Mouse (Mus musculus) spleen, adult 2 months (tissue): ENCODE results near the gene Lypla2. TPM values are rescaled to one million over a fixed set of nuclear protein-coding genes. Genes with fewer than 3 reads are reported as not detected.

Source experiments
- DNase-seq, 2 experiments: peaks; one replicate each; pipeline versions ENCODE4 v3.0.0 to v3.0.0-alpha.2; 2012 to 2021; ENCODE audit warnings: low spot score in 2 of 2, low read depth in 1 of 2
- H3K27ac ChIP-seq: fragments of 200-500 bp; 2 replicates; pipeline ENCODE4 v1.5.1; 2012; ENCODE audit warnings: low read length, inconsistent platforms; ENCODE audit not compliant: insufficient read depth
- H3K27me3 ChIP-seq: fragments of 200-500 bp; 2 replicates; pipeline ENCODE4 v1.6.1; 2012; ENCODE audit warnings: mild to moderate bottlenecking, moderate library complexity, low read length, inconsistent platforms; ENCODE audit not compliant: control insufficient read depth, insufficient read depth
- H3K36me3 ChIP-seq: fragments of 200-500 bp; 2 replicates; pipeline ENCODE4 v1.6.1; 2012; ENCODE audit warnings: mild to moderate bottlenecking, low read length, inconsistent platforms; ENCODE audit not compliant: control insufficient read depth, insufficient read depth
- H3K4me1 ChIP-seq: fragments of 200-500 bp; 2 replicates; pipeline ENCODE4 v1.6.1; 2011; ENCODE audit warnings: inconsistent platforms; ENCODE audit not compliant: control insufficient read depth, insufficient read depth, insufficient read length
- H3K4me3 ChIP-seq: fragments of 200-500 bp; 2 replicates; pipeline ENCODE4 v1.5.1; 2011; ENCODE audit warnings: mild to moderate bottlenecking, inconsistent platforms; ENCODE audit not compliant: insufficient read depth, insufficient read length; ENCODE audit errors: extremely low read depth
- CTCF ChIP-seq: fragments of 200-500 bp; IDR thresholded peaks from 2 replicates; pipeline ENCODE4 v1.5.1; 2011; ENCODE audit warnings: mild to moderate bottlenecking, inconsistent platforms; ENCODE audit not compliant: insufficient read depth, insufficient read length, insufficient replicate concordance; ENCODE audit errors: extremely low read depth
- POLR2A ChIP-seq: fragments of 200-500 bp; IDR thresholded peaks from 2 replicates; pipeline ENCODE4 v1.6.1; 2011; ENCODE audit warnings: low read depth, low read length, inconsistent platforms
- WGBS: fragments of 180-500 bp; shearing (Covaris S2); methylation state at CpG from one replicate; pipeline ENCODE4 v1.1.7; 2018; 5-methylcytosine and 5-hydroxymethylcytosine counted together
- polyA plus RNA-seq: library from polyadenylated mRNA; depleted of rRNA; stranded (reverse); fragments of >200 nt; gene quantifications from 2 replicates; pipeline ENCODE4 v1.2.3, GENCODE M21; 2012; rRNA removed

Gene Lypla2
- 115 and 178 TPM in 2 replicates for polyA plus RNA-seq

- DNase-seq = peak in 1 of 2 experiments; percentile 79
- Histone ChIP-seq H3K27ac (peak within 1 kb of the TSS; percentile 71), H3K36me3 (peaks cover 35% of the 10 kb centered on the region), H3K4me3 (peak within 1 kb of the TSS; percentile 85), H3K4me1 (peaks cover 8% of the 10 kb centered on the region; the same call in 1 of the 2 replicates), H3K27me3 (no peaks in the 10 kb centered on the region)
- TF ChIP-seq POLR2A (no peak; the same call in 1 of the 2 replicates), CTCF (no peak)
- WGBS = 2% methylated on average over 19 of the region's 19 CpGs
Measured at GRCm38 (mm10) chr4:135972556-135972906, at the start of gene Lypla2. Gene Lypla2, minus strand, starts transcription at chr4:135972626.

GRCm38 (mm10) chr4:136021549-136022047 is 49.2 kb upstream of the Lypla2 start, which contains the start of gene Eloa:
Gene Eloa, minus strand, starts transcription at chr4:136021763.
- H3K4me3 ChIP-seq = peak within 1 kb of the TSS; percentile 80
- WGBS = under 1% methylated on average over 48 of the region's 48 CpGs
- H3K4me1 ChIP-seq = peaks cover 4% of the 10 kb centered on the region; the same call in 1 of the 2 replicates
- peak within 1 kb of the TSS; percentile 60 for H3K27ac ChIP-seq
- no peaks in the 10 kb centered on the region for H3K27me3 ChIP-seq
- H3K36me3 ChIP-seq = no peaks in the 10 kb centered on the region
- no peak for TF ChIP-seq CTCF
- peak; percentile 86 for TF ChIP-seq POLR2A
- peak; percentile 98 to 100 for DNase-seq

GRCm38 (mm10) chr4:136020743-136021548 is 48.5 kb upstream of the Lypla2 start:
- DNase-seq = peak in 1 of 2 experiments; percentile 24
- no peak for TF ChIP-seq CTCF
- TF ChIP-seq POLR2A = no peak
- Histone ChIP-seq H3K27me3 (no peaks in the 10 kb centered on the region), H3K36me3 (no peaks in the 10 kb centered on the region), H3K4me3 (peak overlapping the region; percentile 80), H3K27ac (peak overlapping the region; percentile 60), H3K4me1 (peaks cover 8% of the 10 kb centered on the region; the same call in 1 of the 2 replicates)
- under 1% methylated on average over 60 of the region's 62 CpGs for WGBS

- 62% methylated on average over 3 of the region's 3 CpGs for WGBS
- DNase-seq = no peak
- TF ChIP-seq POLR2A (no peak), CTCF (no peak)
- Histone ChIP-seq H3K27me3 (no peaks in the 10 kb centered on the region), H3K27ac (no peak overlapping the region), H3K4me1 (peaks cover 8% of the 10 kb centered on the region; the same call in 1 of the 2 replicates), H3K36me3 (peaks cover 17% of the 10 kb centered on the region), H3K4me3 (no peak overlapping the region)
Measured at GRCm38 (mm10) chr4:136016059-136016602, 43.7 kb upstream of the Lypla2 start.

GRCm38 (mm10) chr4:136010586-136010985 is 38.2 kb upstream of the Lypla2 start:
- H3K4me3 ChIP-seq = no peak overlapping the region
- no peak for DNase-seq
- no peaks in the 10 kb centered on the region for H3K4me1 ChIP-seq
- H3K27ac ChIP-seq = no peak overlapping the region
- peaks cover 58% of the 10 kb centered on the region for H3K36me3 ChIP-seq
- H3K27me3 ChIP-seq = no peaks in the 10 kb centered on the region
- TF ChIP-seq CTCF = no peak
- no peak for TF ChIP-seq POLR2A
- WGBS = 92% methylated on average over 4 of the region's 4 CpGs

- Histone ChIP-seq H3K27me3 (no peaks in the 10 kb centered on the region), H3K27ac (no peak overlapping the region), H3K36me3 (peaks cover 69% of the 10 kb centered on the region), H3K4me1 (no peaks in the 10 kb centered on the region), H3K4me3 (no peak overlapping the region)
- WGBS = 98% methylated on average over 8 of the region's 8 CpGs
- TF ChIP-seq POLR2A (no peak), CTCF (no peak)
- DNase-seq = no peak
Measured at GRCm38 (mm10) chr4:136008782-136009447, 36.5 kb upstream of the Lypla2 start.

- no peak overlapping the region for H3K27ac ChIP-seq
- no peak for TF ChIP-seq CTCF
- TF ChIP-seq POLR2A = no peak
- peaks cover 68% of the 10 kb centered on the region for H3K36me3 ChIP-seq
- H3K4me3 ChIP-seq = no peak overlapping the region
- no peaks in the 10 kb centered on the region for H3K27me3 ChIP-seq
- no peaks in the 10 kb centered on the region for H3K4me1 ChIP-seq
- WGBS = 58% methylated on average over 3 of the region's 3 CpGs
- DNase-seq = no peak
Measured at GRCm38 (mm10) chr4:136006821-136007220, 34.4 kb upstream of the Lypla2 start.
